Mouse (Mus musculus) lung, embryonic 14.5 days (tissue): Measurements from ENCODE around the gene Nckap5. TPM values are rescaled to one million over a fixed set of nuclear protein-coding genes. Genes with fewer than 3 reads are reported as not detected.

Experiments
- ATAC-seq: fragments of 200-750 bp; cut with Nextera tagmentation; 2 replicates; pipeline ENCODE4 v1.8.0; 2017; ENCODE audit warnings: mild to moderate bottlenecking, moderate TSS enrichment, moderate library complexity; ENCODE audit not compliant: insufficient read depth
- DNase-seq: peaks from one replicate; pipeline ENCODE4 v3.0.0-alpha.2; 2015
- H3K27ac ChIP-seq: fragments of 300-500 bp; sonication (generic); 2 replicates; pipeline ENCODE4 v1.5.1; 2014; ENCODE audit warnings: low read depth, mild to moderate bottlenecking, moderate library complexity
- H3K27me3 ChIP-seq: fragments of 300-500 bp; sonication (generic); 2 replicates; pipeline ENCODE4 v1.6.1; 2014; ENCODE audit warnings: low read length, control low read depth; ENCODE audit not compliant: insufficient read depth
- H3K36me3 ChIP-seq: fragments of 300-500 bp; sonication (generic); 2 replicates; pipeline ENCODE4 v1.6.1; 2014; ENCODE audit warnings: control low read depth; ENCODE audit not compliant: insufficient read depth
- H3K4me1 ChIP-seq: fragments of 300-500 bp; sonication (generic); 2 replicates; pipeline ENCODE4 v1.6.1; 2014; ENCODE audit warnings: antibody characterized with exemption, control low read depth; ENCODE audit not compliant: insufficient read depth
- H3K4me2 ChIP-seq: fragments of 300-500 bp; sonication (generic); 2 replicates; pipeline ENCODE4 v1.6.1; 2014; ENCODE audit warnings: mild to moderate bottlenecking
- H3K4me3 ChIP-seq: fragments of 300-500 bp; sonication (generic); 2 replicates; pipeline ENCODE4 v1.5.1; 2014; ENCODE audit warnings: low read depth, low read length
- H3K9ac ChIP-seq: fragments of 300-500 bp; sonication (generic); 2 replicates; pipeline ENCODE4 v1.6.1; 2014
- H3K9me3 ChIP-seq: fragments of 300-500 bp; sonication (generic); 2 replicates; pipeline ENCODE4 v1.6.1; 2016; ENCODE audit warnings: low read depth, low read length, control low read depth
- CTCF ChIP-seq: IDR thresholded peaks from 2 replicates; pipeline ENCODE4 v1.5.1; 2016; ENCODE audit warnings: antibody characterized with exemption, low read depth
- WGBS: fragments of 180-500 bp; shearing (Covaris S2); extraction: QIAGEN DNeasy Blood & Tissue Kit; methylation state at CpG from one replicate; pipeline ENCODE4 v1.1.7; 2014; 5-methylcytosine and 5-hydroxymethylcytosine counted together
- polyA plus RNA-seq: library from polyadenylated mRNA; unstranded; fragments of >200 nt; fragmentation: Nextera tagmentation; extraction: Ambion mirVana; gene quantifications from 2 replicates; pipeline ENCODE4 v1.2.1, GENCODE M21; 2014

Gene Nckap5
- polyA plus RNA-seq, 1 experiment from 2014 or later = 37.8 TPM

- H3K36me3 ChIP-seq = no peaks in the 10 kb centered on the region
- H3K4me1 ChIP-seq = no peaks in the 10 kb centered on the region
- H3K4me3 ChIP-seq = no peak overlapping the region
- H3K27me3 ChIP-seq = no peaks in the 10 kb centered on the region
- no peak overlapping the region for H3K27ac ChIP-seq
- no peak for ATAC-seq
- DNase-seq = peak; percentile 63
- H3K9me3 ChIP-seq = no peaks in the 10 kb centered on the region
- no peak overlapping the region for H3K4me2 ChIP-seq
- WGBS = 64% methylated on average over 4 of the region's 4 CpGs
- H3K9ac ChIP-seq = no peak overlapping the region
- no peak for TF ChIP-seq CTCF
Measured at GRCm38 (mm10) chr1:126007571-126007970, 823.0 kb downstream of the Nckap5 start.

GRCm38 (mm10) chr1:126005672-126006071 is 824.9 kb downstream of the Nckap5 start:
- Histone ChIP-seq H3K4me2 (no peak overlapping the region), H3K9me3 (no peaks in the 10 kb centered on the region), H3K36me3 (no peaks in the 10 kb centered on the region), H3K27me3 (no peaks in the 10 kb centered on the region), H3K9ac (no peak overlapping the region), H3K4me3 (no peak overlapping the region), H3K27ac (no peak overlapping the region), H3K4me1 (no peaks in the 10 kb centered on the region)
- 16% methylated on average over 5 of the region's 5 CpGs for WGBS
- no peak for TF ChIP-seq CTCF
- DNase-seq (no peak), ATAC-seq (no peak)

- TF ChIP-seq CTCF = no peak
- H3K9me3 ChIP-seq = no peaks in the 10 kb centered on the region
- no peak overlapping the region for H3K4me3 ChIP-seq
- WGBS = 53% methylated on average over 3 of the region's 3 CpGs
- H3K36me3 ChIP-seq = no peaks in the 10 kb centered on the region
- H3K9ac ChIP-seq = no peak overlapping the region
- H3K4me2 ChIP-seq = no peak overlapping the region
- no peak overlapping the region for H3K27ac ChIP-seq
- H3K4me1 ChIP-seq = no peaks in the 10 kb centered on the region
- DNase-seq (no peak), ATAC-seq (no peak)
- H3K27me3 ChIP-seq = no peaks in the 10 kb centered on the region
Measured at GRCm38 (mm10) chr1:125996540-125996939, 834.1 kb downstream of the Nckap5 start.

GRCm38 (mm10) chr1:125987803-125988202 is 842.8 kb downstream of the Nckap5 start:
- TF ChIP-seq CTCF = no peak
- H3K4me2 ChIP-seq = no peak overlapping the region
- H3K9ac ChIP-seq = no peak overlapping the region
- DNase-seq = no peak
- H3K27me3 ChIP-seq = no peaks in the 10 kb centered on the region
- ATAC-seq = no peak
- no peaks in the 10 kb centered on the region for H3K4me1 ChIP-seq
- no peak overlapping the region for H3K27ac ChIP-seq
- 65% methylated on average over 3 of the region's 3 CpGs for WGBS
- H3K36me3 ChIP-seq = no peaks in the 10 kb centered on the region
- H3K4me3 ChIP-seq = no peak overlapping the region
- no peaks in the 10 kb centered on the region for H3K9me3 ChIP-seq

GRCm38 (mm10) chr1:125984570-125984969 is 846.0 kb downstream of the Nckap5 start:
- Histone ChIP-seq H3K4me1 (no peaks in the 10 kb centered on the region), H3K9me3 (no peaks in the 10 kb centered on the region), H3K27me3 (no peaks in the 10 kb centered on the region), H3K27ac (no peak overlapping the region), H3K4me3 (no peak overlapping the region), H3K9ac (no peak overlapping the region), H3K4me2 (no peak overlapping the region), H3K36me3 (no peaks in the 10 kb centered on the region)
- 43% methylated on average over 2 of the region's 2 CpGs for WGBS
- no peak for ATAC-seq
- TF ChIP-seq CTCF = no peak
- no peak for DNase-seq

GRCm38 (mm10) chr1:125974649-125975048 is 856.0 kb downstream of the Nckap5 start:
- Histone ChIP-seq H3K4me1 (no peaks in the 10 kb centered on the region), H3K4me2 (no peak overlapping the region), H3K27ac (no peak overlapping the region), H3K36me3 (no peaks in the 10 kb centered on the region), H3K27me3 (no peaks in the 10 kb centered on the region), H3K4me3 (no peak overlapping the region), H3K9ac (no peak overlapping the region), H3K9me3 (no peaks in the 10 kb centered on the region)
- ATAC-seq = no peak
- no peak for TF ChIP-seq CTCF
- WGBS = 72% methylated on average over 3 of the region's 3 CpGs
- no peak for DNase-seq

GRCm38 (mm10) chr1:125971933-125972332 is 858.7 kb downstream of the Nckap5 start:
- Histone ChIP-seq H3K4me1 (no peaks in the 10 kb centered on the region), H3K27ac (no peak overlapping the region), H3K4me3 (no peak overlapping the region), H3K9me3 (no peaks in the 10 kb centered on the region), H3K9ac (no peak overlapping the region), H3K27me3 (no peaks in the 10 kb centered on the region), H3K4me2 (no peak overlapping the region), H3K36me3 (no peaks in the 10 kb centered on the region)
- 69% methylated on average over 6 of the region's 6 CpGs for WGBS
- ATAC-seq = no peak
- no peak for TF ChIP-seq CTCF
- DNase-seq = no peak

- Histone ChIP-seq H3K27ac (no peak overlapping the region), H3K4me1 (no peaks in the 10 kb centered on the region), H3K36me3 (no peaks in the 10 kb centered on the region), H3K27me3 (no peaks in the 10 kb centered on the region), H3K9ac (no peak overlapping the region), H3K4me2 (no peak overlapping the region), H3K9me3 (no peaks in the 10 kb centered on the region), H3K4me3 (no peak overlapping the region)
- no peak for TF ChIP-seq CTCF
- DNase-seq (no peak), ATAC-seq (no peak)
- WGBS = 45% methylated on average over 6 of the region's 6 CpGs
Measured at GRCm38 (mm10) chr1:125967671-125968070, 862.9 kb downstream of the Nckap5 start.
